Mouse (Mus musculus) left cerebral cortex, adult 11 months (tissue): ENCODE results near the gene Nbas.

Experiments
- DNase-seq: peaks from one replicate; pipeline ENCODE4 v3.0.0; 2022; ENCODE audit warnings: low spot score

Nbas gene

DNA sequence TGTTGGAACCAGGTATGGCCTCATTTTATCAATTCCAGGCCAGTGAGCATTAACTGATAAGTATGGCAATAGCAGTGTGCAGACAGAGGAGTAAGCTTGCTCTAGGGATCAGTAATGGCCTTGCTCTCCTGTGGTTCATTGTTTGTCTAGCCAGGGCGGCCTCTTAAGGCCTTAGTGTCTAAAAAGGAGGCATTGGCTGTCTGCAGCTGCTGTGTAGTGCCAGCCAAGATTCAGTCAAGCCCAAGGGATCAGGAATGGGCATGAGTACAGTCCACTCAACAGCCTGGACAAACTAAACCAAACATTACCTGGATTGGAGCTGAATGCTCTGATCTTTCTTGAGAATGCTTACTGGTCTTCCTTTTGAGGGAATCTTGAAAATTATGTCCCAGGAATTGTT lies 120.7 kb downstream of the Nbas start:
- DNase-seq = no peak

DNA sequence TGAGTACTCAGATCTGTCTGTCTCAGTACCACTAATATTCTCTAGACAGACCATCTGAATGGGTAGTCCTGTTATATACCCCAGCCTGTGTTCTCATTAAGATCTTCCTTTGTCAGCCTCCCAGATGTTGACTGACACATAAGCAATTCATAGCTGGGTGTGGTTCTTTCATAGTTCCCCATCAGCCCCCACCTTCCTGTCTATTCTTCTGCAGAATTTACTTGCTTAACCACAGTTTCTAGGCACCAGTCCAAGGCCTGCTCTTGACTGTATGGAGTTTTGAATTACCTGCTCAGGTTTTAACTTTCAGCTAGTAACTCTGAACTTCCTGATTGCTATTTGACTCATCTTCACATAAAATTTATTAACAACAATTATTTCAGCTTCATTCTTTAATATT lies 141.3 kb downstream of the Nbas start:
- no peak for DNase-seq

DNA sequence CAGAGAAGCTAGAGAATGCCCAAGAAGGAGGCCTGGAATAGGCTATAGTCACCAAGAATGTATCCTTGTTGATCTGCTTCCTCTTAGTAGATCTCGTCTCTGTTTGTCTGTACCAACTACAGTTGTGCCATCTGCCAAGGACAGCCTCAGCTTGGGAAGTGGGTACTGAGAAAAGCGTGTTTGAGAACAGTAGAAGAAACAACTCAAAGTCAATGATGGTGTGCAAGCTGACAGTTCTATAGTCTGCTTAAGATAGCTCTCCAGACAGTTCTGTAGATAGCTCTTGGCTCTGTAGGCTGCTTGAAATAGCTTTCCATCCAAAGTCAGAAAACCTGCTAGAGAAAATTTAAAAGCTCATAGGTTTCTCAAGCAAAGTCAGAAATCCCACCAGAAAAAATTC lies 149.7 kb downstream of the Nbas start:
- peak; percentile 14 for DNase-seq

DNA sequence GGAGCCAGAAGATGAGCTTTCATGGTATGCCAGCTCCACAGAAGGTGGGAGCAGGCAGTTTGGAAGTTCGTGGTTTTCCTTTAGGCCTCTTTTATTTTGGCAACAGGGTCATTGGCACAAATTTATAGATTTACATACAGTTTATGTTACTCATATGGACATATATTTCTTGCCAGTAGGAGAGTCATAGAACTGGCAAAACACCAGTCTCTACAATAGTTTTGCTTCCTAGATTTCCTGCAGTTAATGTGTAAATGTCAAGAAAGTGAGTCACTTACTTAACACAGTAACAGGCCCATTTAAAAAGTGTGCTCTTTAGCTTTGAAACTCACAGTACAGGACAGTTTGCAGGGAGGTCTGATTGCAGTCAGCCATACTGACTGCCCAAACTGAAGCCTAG lies 161.3 kb downstream of the Nbas start:
- no peak for DNase-seq

DNA sequence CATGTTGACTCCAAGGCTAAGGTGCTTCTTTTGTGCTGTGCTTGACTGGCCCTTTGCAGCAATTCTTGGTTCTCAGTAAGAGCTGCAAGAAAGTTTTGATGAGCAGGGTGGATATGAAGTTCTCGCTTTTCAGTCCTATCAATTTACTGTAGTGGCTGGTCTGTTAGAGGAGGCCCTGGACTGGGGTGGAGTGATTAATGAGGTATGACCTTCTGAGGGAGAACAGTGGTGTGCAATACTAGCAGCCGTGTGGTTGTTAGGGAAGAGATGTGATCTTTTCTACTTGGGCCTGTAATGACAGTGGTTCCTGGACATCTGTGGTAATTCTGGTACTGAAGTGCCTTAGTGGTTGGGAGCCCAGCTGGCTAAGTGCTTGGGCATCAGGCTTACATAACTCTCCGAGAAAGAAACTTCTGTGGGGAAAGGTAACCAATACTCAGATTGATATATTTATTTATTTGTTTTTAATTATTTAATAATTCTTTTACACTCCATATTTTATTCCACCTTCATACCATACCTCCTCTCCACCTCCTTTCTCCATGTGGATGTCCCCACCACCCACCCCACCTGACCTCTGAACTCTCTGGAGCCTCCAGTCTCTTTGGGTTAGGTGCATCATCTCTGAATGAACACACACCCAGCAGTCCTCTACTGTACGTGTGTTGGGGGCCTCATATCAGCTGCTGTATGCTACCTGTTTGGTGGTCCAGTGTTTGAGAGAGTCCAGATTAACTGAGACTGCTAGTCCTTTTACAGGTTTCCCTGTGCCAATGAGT lies 175.9 kb downstream of the Nbas start:
- no peak for DNase-seq

DNA sequence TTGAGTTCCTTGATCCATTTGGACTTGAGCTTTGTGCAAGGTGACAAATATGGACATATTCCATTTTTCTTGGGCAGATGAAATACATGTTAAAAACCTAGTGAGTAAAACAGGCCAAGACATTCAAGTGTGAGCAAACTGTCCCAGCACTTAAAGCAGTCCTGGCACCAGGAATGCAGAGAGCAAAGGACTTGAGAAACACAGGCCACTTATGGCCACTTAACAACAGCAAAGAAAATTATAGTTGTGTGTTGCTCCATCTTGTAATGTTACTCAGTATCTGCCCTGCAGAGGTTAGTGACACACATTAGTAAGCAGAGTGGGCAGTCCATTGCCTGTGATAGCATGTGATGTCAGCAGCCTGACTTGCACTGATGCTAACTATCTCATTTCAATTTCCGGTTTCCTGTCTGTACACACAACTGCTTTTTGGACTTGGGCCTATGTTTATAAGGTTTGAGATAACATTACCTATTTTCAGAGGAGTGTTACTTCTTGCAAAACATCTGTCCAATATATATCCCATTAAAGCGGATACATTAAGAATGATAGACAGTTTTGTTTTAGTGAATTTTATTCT lies 176.6 kb downstream of the Nbas start:
- no peak for DNase-seq

DNA sequence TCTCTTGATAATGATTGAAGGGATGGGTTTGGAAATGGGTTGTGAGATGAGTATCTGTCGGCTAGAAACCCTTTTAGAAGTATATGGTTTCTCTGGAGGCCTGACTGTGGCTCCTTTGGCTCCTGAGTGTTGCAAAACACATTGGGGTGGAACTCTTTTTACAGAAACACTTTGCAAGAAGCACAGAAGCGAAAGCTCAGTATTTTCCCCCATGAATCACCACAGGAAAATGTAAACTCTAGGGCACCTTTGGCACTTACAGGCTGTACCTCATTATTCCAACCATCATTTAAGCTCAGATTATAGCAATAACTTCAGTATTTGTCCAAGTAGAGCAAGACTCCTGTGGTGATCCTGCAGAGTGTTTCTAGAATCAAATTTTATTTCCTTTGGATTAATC lies 180.0 kb downstream of the Nbas start:
- DNase-seq = no peak

DNA sequence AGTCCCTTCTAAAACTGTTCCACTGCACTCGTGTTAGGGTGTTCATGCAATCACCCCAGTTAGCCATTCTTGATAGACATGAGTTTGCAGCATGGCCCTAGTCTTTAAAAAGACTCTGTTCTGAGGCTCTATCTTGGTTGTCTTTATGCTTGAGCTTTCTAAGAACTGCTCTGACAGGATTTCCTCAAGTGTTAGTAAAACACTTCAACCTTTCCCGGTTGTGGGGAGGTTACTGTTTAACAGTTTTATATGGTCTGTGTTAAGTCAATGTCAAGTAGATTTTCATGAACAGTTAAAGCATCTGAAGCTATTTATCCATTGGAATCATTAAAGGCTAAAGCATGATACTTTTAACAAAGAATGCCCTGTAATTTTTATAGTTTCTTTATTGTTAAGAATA lies 183.1 kb downstream of the Nbas start:
- DNase-seq = no peak

DNA sequence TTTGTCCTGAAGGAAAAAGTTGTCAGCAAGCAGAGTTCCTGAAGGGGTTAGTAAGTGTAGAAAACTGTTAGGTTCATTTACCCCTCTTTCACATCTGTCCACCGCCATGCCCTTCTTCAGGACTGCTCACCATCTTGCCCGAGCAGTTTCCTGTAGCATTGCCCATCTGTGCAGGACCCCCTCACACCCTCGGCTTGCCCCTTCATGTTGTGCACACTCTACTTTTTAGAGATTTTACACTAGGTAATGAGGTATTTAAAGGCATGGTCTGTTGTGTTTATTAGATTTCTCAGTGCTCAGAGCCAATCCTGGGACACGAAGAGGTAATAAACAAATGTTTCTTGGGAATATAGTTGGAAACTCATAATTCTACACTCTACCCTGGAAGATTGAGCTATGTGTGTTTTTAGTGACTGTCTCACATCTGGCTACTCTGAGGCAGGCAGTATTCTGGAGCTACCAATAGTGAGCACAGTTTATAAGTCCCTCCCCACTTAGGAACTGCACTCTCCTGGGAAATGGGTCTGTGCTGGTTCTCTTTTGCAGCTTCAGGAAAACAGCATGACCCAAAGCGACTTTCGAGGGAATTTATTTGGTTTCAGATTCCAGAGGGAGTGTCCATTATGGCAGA lies 191.4 kb downstream of the Nbas start:
- no peak for DNase-seq

DNA sequence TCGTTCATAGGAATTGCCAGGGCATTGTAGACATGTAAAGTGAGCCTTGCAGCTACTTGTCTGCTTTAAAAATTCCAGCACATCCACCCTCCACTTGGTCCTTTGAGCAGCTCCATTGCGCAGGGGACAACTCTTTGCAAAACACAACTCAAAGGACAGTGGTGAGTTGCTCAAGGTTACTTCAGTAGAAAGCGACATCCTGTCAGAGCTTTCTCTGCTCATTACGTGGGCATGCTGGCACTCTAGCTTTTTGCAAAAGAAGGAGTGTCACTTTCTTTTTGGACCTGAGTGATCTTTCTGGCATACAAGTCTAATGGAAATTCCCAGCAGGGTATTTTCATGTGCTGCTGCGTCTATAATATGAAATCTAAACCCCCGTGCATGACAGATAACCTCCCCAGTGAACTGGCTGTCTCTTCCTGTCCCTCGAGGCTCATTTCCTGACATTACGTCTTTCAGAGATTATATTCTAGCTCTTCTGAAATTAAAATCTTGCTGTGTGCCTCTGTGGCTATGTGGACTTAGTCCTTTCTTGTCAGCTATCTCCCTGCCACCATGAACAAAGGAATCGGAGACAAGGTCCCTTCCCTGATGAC lies 192.7 kb downstream of the Nbas start:
- no peak for DNase-seq

DNA sequence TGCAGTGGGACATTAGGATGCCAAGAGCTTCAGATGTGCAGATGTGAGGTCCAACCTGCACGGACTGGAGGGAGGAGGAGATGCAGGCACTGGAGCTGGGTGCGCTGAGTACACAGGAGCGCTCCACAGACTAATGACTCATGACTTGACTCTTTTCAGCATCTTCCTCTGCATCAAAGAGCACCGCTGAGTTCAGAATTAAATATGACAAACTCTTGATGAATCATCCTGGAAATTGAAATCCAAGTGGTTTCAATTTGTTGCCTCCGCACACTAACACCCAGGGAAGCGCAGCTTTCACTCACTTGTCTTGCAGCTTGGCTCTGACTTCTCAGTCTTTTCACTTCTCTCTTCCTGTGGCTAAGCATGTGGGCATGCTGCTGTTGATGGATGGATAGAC lies 193.5 kb downstream of the Nbas start:
- peak; percentile 59 for DNase-seq

DNA sequence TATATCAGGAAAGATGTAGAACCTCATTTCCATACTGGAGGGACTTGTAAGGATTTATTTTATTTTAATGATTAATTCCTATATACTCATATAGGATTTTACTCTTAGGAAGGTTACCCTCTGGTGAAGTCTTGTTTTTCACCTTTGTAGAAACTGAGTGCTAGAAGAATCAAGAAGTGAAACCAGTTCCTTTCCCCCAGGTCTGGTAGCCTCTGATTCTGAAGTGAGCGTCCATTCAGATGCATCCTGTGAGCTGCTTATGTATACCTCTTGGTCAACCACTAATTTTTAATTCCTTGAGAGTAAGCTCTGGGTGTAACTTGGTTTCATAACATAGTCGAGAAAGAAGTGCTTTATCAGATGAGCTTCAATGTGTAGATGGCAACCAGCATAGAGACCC lies 196.6 kb downstream of the Nbas start:
- no peak for DNase-seq

DNA sequence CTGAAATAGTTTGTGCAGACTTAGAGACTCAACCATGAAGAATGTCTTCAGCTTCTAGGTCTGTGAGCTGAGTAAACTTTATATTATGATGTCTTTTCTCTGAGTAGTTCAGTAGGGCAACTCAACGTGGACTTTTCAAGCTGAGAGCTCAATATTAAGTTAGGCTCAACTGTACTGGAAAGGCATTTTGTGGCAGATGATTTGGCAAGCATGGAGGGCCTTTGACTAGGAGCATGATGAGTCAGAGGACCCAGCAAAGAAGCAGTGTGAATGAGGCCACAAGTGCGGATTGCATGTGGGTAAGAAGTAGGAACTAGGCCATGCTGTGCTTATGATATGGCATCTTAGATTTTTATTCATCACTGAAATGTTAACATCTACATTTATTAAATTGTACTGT lies 205.9 kb downstream of the Nbas start:
- DNase-seq = no peak

DNA sequence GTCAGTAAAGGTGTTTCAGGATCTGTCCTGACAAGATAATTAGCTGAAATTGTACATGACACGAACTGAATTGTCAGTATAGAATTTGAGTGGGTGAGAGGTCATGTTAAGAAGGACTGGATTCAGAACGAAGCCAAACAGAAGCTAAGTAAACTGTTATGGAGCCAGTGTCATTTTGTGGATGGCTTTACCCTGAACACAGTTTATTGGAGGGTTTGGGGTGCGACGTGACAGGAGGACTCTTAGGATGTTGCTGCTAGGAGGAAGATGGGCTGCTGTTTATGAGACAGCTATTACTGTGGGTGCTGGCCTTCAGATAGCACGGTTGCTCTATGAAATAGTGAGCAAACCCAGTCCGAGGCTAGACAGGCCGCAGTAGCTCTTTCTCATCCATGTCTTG lies 210.2 kb downstream of the Nbas start:
- DNase-seq = no peak

DNA sequence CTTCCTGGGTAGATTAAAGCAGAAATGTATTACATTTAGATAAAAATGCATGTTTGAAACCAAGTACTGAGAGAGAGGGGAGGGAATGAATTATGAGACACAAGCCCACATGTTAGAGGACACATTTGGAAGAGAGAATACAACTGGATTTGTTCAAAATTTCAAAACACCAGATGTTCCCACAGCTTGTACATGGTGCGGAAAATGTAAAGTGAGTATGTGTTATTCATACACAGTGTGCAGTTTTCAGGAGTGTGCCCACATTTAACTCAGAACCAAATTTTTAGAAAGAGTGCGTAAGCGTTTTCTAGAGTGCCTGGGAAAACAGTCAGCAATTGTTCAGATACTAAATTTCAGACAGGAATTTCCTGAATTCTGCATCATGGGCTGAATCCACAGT lies 217.3 kb downstream of the Nbas start:
- no peak for DNase-seq

DNA sequence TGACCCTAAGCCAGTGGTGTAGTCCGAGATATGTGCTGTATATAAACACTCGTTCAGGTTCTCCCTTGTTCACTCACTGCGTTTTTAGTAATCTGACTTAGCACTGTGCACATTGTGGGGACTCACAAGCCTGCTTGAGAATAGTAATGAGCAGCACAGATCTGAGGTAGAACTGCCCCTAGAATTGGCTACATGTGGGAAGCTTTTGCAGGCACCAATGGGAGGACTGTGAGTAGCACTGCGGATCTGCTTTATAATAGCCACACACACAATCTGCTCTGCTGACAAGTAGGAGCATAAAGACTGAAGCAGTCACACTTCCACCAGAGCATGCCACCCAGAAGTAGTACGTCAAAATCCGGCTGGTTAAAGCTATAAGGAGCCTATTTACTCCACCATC lies 228.3 kb downstream of the Nbas start:
- no peak for DNase-seq

DNA sequence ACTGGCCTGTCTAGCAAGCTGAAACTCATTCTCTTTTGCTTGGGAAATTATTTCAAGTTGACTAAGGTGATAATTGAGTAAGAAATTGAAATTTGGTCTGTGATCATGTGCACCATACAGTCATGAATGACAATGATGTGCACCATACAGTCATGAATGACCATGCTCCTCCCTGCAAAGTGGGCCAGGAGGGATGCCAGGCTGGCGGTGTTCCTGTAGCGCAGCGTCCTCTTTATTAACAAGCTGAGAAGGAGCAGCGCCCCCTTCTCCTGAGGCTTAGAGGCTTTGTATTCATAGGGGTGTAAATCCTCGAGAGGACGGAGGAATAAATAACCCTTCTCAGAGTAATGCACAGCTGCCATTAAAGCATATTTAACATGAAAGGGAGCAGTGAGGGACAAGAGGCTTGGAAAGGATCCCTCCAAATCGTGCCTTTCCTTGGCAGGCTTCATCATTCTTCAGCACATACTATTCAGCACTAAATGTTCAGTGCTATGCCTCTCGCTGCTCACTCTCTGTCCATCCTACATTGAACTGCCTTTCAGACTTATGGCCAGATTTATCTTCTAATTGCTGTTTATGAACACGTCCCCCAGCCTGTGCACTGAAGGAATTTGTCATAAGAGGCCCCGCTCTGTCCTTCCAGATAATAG lies 230.4 kb downstream of the Nbas start:
- DNase-seq = no peak

DNA sequence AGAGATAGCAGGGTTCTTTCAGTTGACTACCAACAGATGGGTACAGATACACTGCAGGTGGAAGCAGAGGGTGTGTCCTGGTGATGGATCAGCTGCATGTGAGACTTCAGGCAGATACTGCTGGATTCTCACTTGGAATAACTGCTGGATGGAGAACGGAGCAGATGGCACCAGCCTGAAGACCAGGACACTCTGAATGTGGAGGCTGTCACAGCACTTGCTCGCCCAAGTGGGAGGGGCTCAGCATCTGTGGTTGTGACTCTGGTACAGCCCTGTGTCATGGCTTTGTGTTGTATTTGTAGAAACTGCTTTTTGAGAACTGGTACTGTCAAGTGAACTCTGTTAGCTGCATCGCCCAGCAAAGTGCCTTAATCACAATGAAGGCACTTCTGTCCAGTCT lies 231.3 kb downstream of the Nbas start:
- DNase-seq = peak; percentile 12

DNA sequence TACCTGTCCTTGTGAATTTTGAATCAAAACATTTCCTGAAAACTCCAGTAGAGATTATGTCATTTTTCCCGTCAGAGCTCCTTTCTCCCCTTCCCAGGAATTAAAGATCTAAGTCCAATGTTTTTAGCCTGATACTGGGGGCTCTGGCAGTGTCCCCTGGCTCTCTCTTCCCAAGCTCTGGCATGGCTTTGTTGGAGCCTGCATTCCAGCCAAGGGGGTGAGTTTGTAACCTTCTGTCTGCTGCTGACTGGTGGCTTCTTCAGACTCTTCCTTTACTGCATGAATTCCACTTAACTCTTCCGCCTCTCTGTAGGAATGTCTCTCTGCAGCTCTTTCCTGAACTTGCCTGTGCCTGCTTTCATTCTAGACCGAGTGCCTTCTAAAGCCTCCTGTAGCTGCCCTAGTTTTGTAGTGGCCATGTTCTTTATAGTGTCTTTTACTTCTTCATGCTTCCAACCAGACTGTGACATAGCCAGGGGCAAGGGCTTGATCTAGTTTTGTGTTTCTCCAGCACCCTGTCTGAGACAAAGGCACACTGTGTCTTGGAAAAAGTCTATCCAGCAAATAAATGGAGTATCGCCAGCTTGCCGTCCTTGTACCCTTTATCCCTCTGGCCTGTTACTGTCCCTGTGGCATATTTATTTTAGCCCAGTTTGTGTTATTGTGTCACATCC lies 236.0 kb downstream of the Nbas start:
- no peak for DNase-seq

DNA sequence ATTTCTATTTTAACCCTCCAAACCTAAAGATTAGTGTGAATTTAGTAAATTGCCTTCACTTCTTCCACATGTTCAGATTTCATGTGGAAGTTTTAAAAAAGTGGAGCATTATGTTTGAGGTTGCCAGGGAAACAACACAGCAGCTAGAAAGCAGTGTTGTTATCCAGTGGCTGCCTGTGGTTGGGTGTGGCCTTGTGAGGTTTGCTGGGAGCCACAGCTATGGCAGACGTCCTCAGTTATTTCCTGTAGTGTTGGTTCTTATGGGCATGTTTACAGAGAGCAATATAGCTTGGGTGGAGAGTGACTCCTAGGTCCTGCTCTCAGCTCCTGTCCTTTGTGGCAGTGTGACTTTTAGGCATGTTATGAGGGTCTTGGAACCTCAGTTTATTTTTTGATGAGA lies 249.1 kb downstream of the Nbas start:
- no peak for DNase-seq

DNA sequence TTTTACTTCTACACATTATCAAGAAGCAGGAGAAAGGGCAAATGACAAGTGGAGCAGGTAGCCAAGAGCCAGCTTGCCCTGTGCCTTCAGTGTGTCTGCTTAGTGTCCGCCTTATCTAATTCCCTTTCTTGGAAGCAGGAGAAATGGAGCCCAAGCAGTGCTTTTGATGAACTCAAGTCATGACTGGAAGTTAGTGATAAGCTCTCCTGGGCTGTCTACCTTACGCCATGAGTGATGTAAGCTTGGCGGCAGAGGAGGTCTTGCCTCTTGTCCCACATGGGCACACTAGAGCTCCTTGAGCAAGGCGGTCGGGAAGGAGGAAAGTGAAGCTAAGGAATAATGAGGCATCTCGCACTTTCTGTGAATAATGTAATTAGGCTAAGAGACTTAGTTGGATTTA lies 250.5 kb downstream of the Nbas start:
- DNase-seq = no peak

DNA sequence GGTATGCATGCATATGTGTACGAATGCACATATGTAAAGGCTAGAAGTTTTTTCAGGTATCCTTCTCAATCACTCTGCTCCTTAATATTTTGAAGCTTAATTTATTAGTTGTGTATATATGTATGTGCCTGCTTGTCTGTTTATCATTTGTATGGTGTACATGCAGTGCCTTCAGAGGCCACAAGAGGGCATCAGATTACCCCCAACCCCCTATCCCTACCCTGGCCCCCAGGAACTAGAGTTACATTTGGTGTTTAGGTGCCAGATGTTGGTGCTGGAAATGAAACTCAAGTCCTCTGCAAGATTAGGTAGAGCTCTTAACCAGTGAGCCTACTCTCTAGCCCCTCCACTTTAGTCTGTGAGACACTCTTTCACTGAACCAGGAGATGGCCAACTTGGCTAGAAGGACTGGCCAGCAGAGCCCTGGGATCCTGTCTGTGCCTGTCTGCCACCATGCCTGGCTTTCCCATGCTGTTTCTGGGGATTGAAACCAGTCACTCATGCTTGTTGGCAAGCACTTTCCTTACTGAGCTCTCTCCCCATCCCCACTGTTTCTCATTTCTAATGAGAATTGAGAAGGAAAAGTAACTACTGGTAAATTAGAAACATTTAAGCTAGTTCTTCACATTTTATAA lies 263.9 kb downstream of the Nbas start:
- no peak for DNase-seq
